Mouse (Mus musculus) bone marrow, adult 2 months (tissue): Measurements from ENCODE around the gene Actn1. TPM values are rescaled to one million over a fixed set of nuclear protein-coding genes. Genes with fewer than 3 reads are reported as not detected.

Experiments used
- H3K27ac ChIP-seq: fragments of 200-500 bp; 2 replicates; pipeline ENCODE4 v1.5.1; 2012; ENCODE audit warnings: low read depth, mild to moderate bottlenecking, control low read depth, inconsistent platforms, low read length; ENCODE audit not compliant: control insufficient read depth, poor library complexity, insufficient read depth
- H3K4me1 ChIP-seq: fragments of 200-500 bp; 2 replicates; pipeline ENCODE4 v1.6.1; 2011; ENCODE audit warnings: low read length; ENCODE audit not compliant: control insufficient read depth, insufficient read depth
- H3K4me3 ChIP-seq: fragments of 200-500 bp; replicated peaks from 2 replicates; pipeline ENCODE3; 2011; ENCODE audit warnings: mild to moderate bottlenecking, low read depth, low read length, control low read depth; ENCODE audit not compliant: control insufficient read depth
- CTCF ChIP-seq: fragments of 200-500 bp; IDR thresholded peaks from 2 replicates; pipeline ENCODE4 v1.5.1; 2011; ENCODE audit warnings: low read length, control low read depth; ENCODE audit not compliant: control insufficient read depth, insufficient read depth
- POLR2A ChIP-seq: fragments of 200-500 bp; IDR thresholded peaks from 2 replicates; pipeline ENCODE4 v1.6.1; 2011; ENCODE audit warnings: low read depth, mild to moderate bottlenecking, control low read depth, low read length, borderline replicate concordance; ENCODE audit not compliant: control insufficient read depth
- WGBS: fragments of 180-500 bp; shearing (Covaris S2); methylation state at CpG from one replicate; pipeline ENCODE4 v1.1.7; 2018; 5-methylcytosine and 5-hydroxymethylcytosine counted together
- polyA plus RNA-seq: library from polyadenylated mRNA; stranded (reverse); fragments of >200 nt; gene quantifications from 2 replicates; pipeline ENCODE4 v1.2.4, GENCODE M21; 2011; ENCODE audit warnings: low replicate concordance; ENCODE audit not compliant: missing spikeins, insufficient read depth, insufficient read length

The Actn1 gene
- polyA plus RNA-seq, 1 experiment = 70.6 TPM

GRCm38 (mm10) chr12:80227835-80228234, 32.3 kb downstream of the Actn1 start:
- Histone ChIP-seq H3K27ac (no peak overlapping the region), H3K4me3 (no peak overlapping the region), H3K4me1 (peaks cover 8% of the 10 kb centered on the region)
- TF ChIP-seq POLR2A (no peak), CTCF (no peak)
- 87% methylated on average over 3 of the region's 3 CpGs for WGBS

GRCm38 (mm10) chr12:80226101-80226500, 34.1 kb downstream of the Actn1 start:
- H3K27ac ChIP-seq = no peak overlapping the region
- no peak for TF ChIP-seq CTCF
- no peak for TF ChIP-seq POLR2A
- H3K4me1 ChIP-seq = peaks cover 6% of the 10 kb centered on the region
- no peak overlapping the region for H3K4me3 ChIP-seq
- WGBS = 70% methylated on average over 2 of the region's 2 CpGs

- Histone ChIP-seq H3K27ac (no peak overlapping the region), H3K4me1 (peaks cover 4% of the 10 kb centered on the region), H3K4me3 (no peak overlapping the region)
- no peak for TF ChIP-seq POLR2A
- TF ChIP-seq CTCF = no peak
- WGBS = 78% methylated on average over 8 of the region's 8 CpGs
Measured at GRCm38 (mm10) chr12:80224241-80224731, 35.9 kb downstream of the Actn1 start.

GRCm38 (mm10) chr12:80223511-80223910, 36.7 kb downstream of the Actn1 start:
- TF ChIP-seq CTCF (no peak), POLR2A (no peak)
- no peak overlapping the region for H3K4me3 ChIP-seq
- H3K27ac ChIP-seq = no peak overlapping the region
- H3K4me1 ChIP-seq = peaks cover 2% of the 10 kb centered on the region; the same call in 1 of the 2 replicates
- WGBS = 82% methylated on average over 8 of the region's 8 CpGs

GRCm38 (mm10) chr12:80222473-80222872, 37.7 kb downstream of the Actn1 start:
- 89% methylated on average over 3 of the region's 3 CpGs for WGBS
- Histone ChIP-seq H3K4me3 (no peak overlapping the region), H3K27ac (no peak overlapping the region), H3K4me1 (no peaks in the 10 kb centered on the region)
- TF ChIP-seq CTCF (no peak), POLR2A (no peak)

GRCm38 (mm10) chr12:80220260-80221038, 39.7 kb downstream of the Actn1 start:
- WGBS = 87% methylated on average over 14 of the region's 14 CpGs
- Histone ChIP-seq H3K27ac (no peak overlapping the region), H3K4me1 (no peaks in the 10 kb centered on the region; the same call in 1 of the 2 replicates), H3K4me3 (no peak overlapping the region)
- TF ChIP-seq CTCF = no peak
- no peak for TF ChIP-seq POLR2A

GRCm38 (mm10) chr12:80218784-80219183, 41.4 kb downstream of the Actn1 start:
- WGBS = 83% methylated on average over 3 of the region's 3 CpGs
- no peak for TF ChIP-seq POLR2A
- TF ChIP-seq CTCF = no peak
- Histone ChIP-seq H3K4me1 (peaks cover 1% of the 10 kb centered on the region; the same call in 1 of the 2 replicates), H3K4me3 (no peak overlapping the region), H3K27ac (no peak overlapping the region)

- TF ChIP-seq POLR2A = no peak
- TF ChIP-seq CTCF = no peak
- WGBS = 71% methylated on average over 4 of the region's 4 CpGs
- H3K27ac ChIP-seq = no peak overlapping the region
- no peak overlapping the region for H3K4me3 ChIP-seq
- H3K4me1 ChIP-seq = peaks cover 2% of the 10 kb centered on the region; the same call in 1 of the 2 replicates
Measured at GRCm38 (mm10) chr12:80218045-80218611, 42.0 kb downstream of the Actn1 start.

GRCm38 (mm10) chr12:80217049-80217448, 43.1 kb downstream of the Actn1 start:
- peaks cover 6% of the 10 kb centered on the region; the same call in 1 of the 2 replicates for H3K4me1 ChIP-seq

More at GRCm38 (mm10) chr12:80217049-80217448, 43.1 kb downstream of the Actn1 start:
- H3K27ac ChIP-seq = no peak overlapping the region
- H3K4me3 ChIP-seq = no peak overlapping the region
- TF ChIP-seq CTCF (no peak), POLR2A (no peak)
- WGBS = 77% methylated on average over 3 of the region's 3 CpGs
